Mouse (Mus musculus) heart, embryonic 13.5 days (tissue): ENCODE data around the gene Itprid1. TPM values are rescaled to one million over a fixed set of nuclear protein-coding genes. Genes with fewer than 3 reads are reported as not detected.

Experiments used
- ATAC-seq: fragments of 200-750 bp; cut with Nextera tagmentation; 2 replicates; pipeline ENCODE4 v1.8.0; 2017; ENCODE audit warnings: moderate TSS enrichment; ENCODE audit not compliant: insufficient number of reproducible peaks, low FRiP score, low TSS enrichment; ENCODE audit errors: extremely low read depth
- H3K27ac ChIP-seq: fragments of 300-500 bp; sonication (generic); replicated peaks from 2 replicates; pipeline ENCODE4 v1.5.1; 2015; ENCODE audit warnings: moderate library complexity, mild to moderate bottlenecking, inconsistent platforms
- H3K27me3 ChIP-seq: fragments of 300-500 bp; sonication (generic); replicated peaks from 2 replicates; pipeline ENCODE4 v1.6.1; 2015; ENCODE audit warnings: mild to moderate bottlenecking, inconsistent platforms
- H3K36me3 ChIP-seq: fragments of 300-500 bp; sonication (generic); 2 replicates; pipeline ENCODE4 v1.6.1; 2015; ENCODE audit warnings: mild to moderate bottlenecking, inconsistent platforms
- H3K4me1 ChIP-seq: fragments of 300-500 bp; sonication (generic); 2 replicates; pipeline ENCODE4 v1.6.1; 2015; ENCODE audit warnings: inconsistent platforms
- H3K4me2 ChIP-seq: fragments of 300-500 bp; sonication (generic); 2 replicates; pipeline ENCODE4 v1.6.1; 2015; ENCODE audit warnings: inconsistent platforms, mild to moderate bottlenecking, moderate library complexity
- H3K4me3 ChIP-seq: fragments of 300-500 bp; sonication (generic); 2 replicates; pipeline ENCODE4 v1.5.1; 2015; ENCODE audit warnings: moderate library complexity, mild to moderate bottlenecking, inconsistent platforms
- H3K9ac ChIP-seq: fragments of 300-500 bp; sonication (generic); 2 replicates; pipeline ENCODE4 v1.6.1; 2015; ENCODE audit warnings: inconsistent platforms, mild to moderate bottlenecking, moderate library complexity
- H3K9me3 ChIP-seq: fragments of 300-500 bp; sonication (generic); 2 replicates; pipeline ENCODE4 v1.6.1; 2016; ENCODE audit warnings: inconsistent platforms
- WGBS: fragments of 180-500 bp; shearing (Covaris S2); methylation state at CpG from one replicate; pipeline ENCODE4 v1.1.7; 2015; ENCODE audit warnings: mixed read lengths; 5-methylcytosine and 5-hydroxymethylcytosine counted together
- polyA plus RNA-seq: library from polyadenylated mRNA; unstranded; fragments of >200 nt; fragmentation: Nextera tagmentation; extraction: Ambion mirVana; gene quantifications from 2 replicates; pipeline ENCODE4 v1.2.1, GENCODE M21; 2015

Gene Itprid1
- not detected in 2 replicates for polyA plus RNA-seq

GRCm38 (mm10) chr6:55836650-55837320, at the start of gene Itprid1:
TSS of gene Itprid1 (plus strand) at chr6:55836895.
- no peaks in the 10 kb centered on the region for H3K9me3 ChIP-seq
- no peak within 1 kb of the TSS for H3K9ac ChIP-seq
- no peak within 1 kb of the TSS for H3K27ac ChIP-seq
- H3K4me3 ChIP-seq, result no peak within 1 kb of the TSS
- H3K4me1 ChIP-seq, result no peaks in the 10 kb centered on the region
- H3K36me3 ChIP-seq, result no peaks in the 10 kb centered on the region
- no peak within 1 kb of the TSS for H3K4me2 ChIP-seq
- no peak for ATAC-seq
- H3K27me3 ChIP-seq, result no peaks in the 10 kb centered on the region
- 68% methylated on average over 8 of the region's 8 CpGs for WGBS

- Histone ChIP-seq H3K9ac (no peak overlapping the region), H3K4me2 (no peak overlapping the region), H3K27ac (no peak overlapping the region), H3K9me3 (no peaks in the 10 kb centered on the region), H3K27me3 (no peaks in the 10 kb centered on the region), H3K36me3 (no peaks in the 10 kb centered on the region), H3K4me1 (peaks cover 16% of the 10 kb centered on the region), H3K4me3 (no peak overlapping the region)
- no peak for ATAC-seq
- 44% methylated on average over 1 of the region's 1 CpGs for WGBS
Observed at GRCm38 (mm10) chr6:55789557-55789956, 47.1 kb upstream of the Itprid1 start.

DNA sequence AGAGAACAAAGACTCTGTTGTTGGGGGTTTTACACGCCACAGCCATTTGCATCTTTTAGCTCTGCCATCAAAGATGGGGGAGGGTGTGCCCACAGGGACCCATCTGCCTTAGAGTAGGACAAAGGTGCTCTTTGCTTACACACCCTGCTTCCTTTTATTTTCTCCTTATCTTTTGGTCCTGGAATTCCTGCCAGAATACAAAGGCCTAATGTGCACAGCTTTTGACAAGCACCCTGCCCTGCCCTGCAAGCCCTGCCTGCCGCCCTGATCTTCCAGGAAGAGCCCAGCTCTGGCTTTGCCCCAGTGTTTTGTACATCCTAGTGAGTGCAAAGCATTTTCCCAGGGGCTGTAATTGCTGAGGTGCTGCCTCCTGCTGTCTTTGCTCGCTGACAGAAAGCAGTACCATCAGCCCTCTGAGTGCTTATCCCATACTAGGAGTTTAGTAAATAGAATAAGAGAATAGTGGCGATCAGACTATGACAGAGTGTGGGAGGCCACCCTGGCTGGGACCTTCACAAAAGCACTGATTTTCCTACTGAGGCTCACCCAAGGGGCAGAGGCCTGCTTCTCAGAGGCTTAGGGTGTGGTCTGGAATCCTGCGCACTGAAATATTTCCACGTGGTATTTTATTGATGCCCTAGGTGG, 44.7 kb upstream of the Itprid1 start:
- Histone ChIP-seq H3K4me3 (peak overlapping the region; percentile 13; the same call in 1 of the 2 replicates), H3K27ac (0 out of 2 replicates have a peak overlapping the region, but pooled peaks have one; percentile 2), H3K9ac (no peak overlapping the region), H3K36me3 (no peaks in the 10 kb centered on the region), H3K9me3 (no peaks in the 10 kb centered on the region), H3K4me2 (peak overlapping the region; percentile 57), H3K27me3 (no peaks in the 10 kb centered on the region), H3K4me1 (peaks cover 16% of the 10 kb centered on the region)
- WGBS, result 21% methylated on average over 6 of the region's 6 CpGs
- ATAC-seq, result no peak

DNA sequence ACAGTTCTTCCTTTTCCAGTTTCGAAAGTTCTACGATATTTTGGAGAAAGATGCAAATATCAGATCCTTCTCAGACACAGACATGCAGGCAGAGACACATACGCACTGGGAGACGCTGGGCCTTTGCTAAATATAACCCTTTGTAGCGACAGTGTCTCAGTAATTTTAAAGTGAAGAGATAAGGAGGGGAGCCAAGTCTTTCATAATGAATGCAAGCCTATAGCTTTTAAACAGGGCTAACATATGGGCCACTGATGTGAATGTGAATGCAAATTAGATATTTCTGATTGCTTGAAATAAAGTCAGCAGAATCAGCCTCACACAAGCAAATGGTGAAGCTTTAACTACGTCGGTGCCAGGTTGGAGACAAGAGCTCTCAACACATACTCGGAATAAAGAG, 44.2 kb upstream of the Itprid1 start:
- no peaks in the 10 kb centered on the region for H3K27me3 ChIP-seq
- peaks cover 16% of the 10 kb centered on the region for H3K4me1 ChIP-seq
- no peak overlapping the region for H3K27ac ChIP-seq
- H3K36me3 ChIP-seq, result no peaks in the 10 kb centered on the region
- no peak for ATAC-seq
- H3K4me3 ChIP-seq, result peak overlapping the region; percentile 13; the same call in 1 of the 2 replicates
- no peak overlapping the region for H3K9ac ChIP-seq
- no peaks in the 10 kb centered on the region for H3K9me3 ChIP-seq
- H3K4me2 ChIP-seq, result peak overlapping the region; percentile 57
- WGBS, result 33% methylated on average over 8 of the region's 8 CpGs

- ATAC-seq, result no peak
- Histone ChIP-seq H3K4me2 (no peak overlapping the region), H3K27me3 (0 out of 2 replicates have a peak, but pooled peaks cover 2% of the 10 kb centered on the region), H3K27ac (no peak overlapping the region), H3K36me3 (no peaks in the 10 kb centered on the region), H3K4me3 (no peak overlapping the region), H3K9me3 (no peaks in the 10 kb centered on the region), H3K9ac (no peak overlapping the region), H3K4me1 (no peaks in the 10 kb centered on the region)
- WGBS, result 54% methylated on average over 1 of the region's 1 CpGs
Observed at GRCm38 (mm10) chr6:55802686-55803085, 34.0 kb upstream of the Itprid1 start.

- no peak for ATAC-seq
- WGBS, result 65% methylated on average over 7 of the region's 7 CpGs
- Histone ChIP-seq H3K4me3 (no peak overlapping the region), H3K9me3 (no peaks in the 10 kb centered on the region), H3K36me3 (no peaks in the 10 kb centered on the region), H3K4me1 (no peaks in the 10 kb centered on the region), H3K27me3 (0 out of 2 replicates have a peak, but pooled peaks cover 2% of the 10 kb centered on the region), H3K27ac (no peak overlapping the region), H3K9ac (no peak overlapping the region), H3K4me2 (no peak overlapping the region)
Observed at GRCm38 (mm10) chr6:55803357-55803756, 33.3 kb upstream of the Itprid1 start.

GRCm38 (mm10) chr6:55803991-55804680, 32.6 kb upstream of the Itprid1 start:
- Histone ChIP-seq H3K4me2 (no peak overlapping the region), H3K9ac (no peak overlapping the region), H3K9me3 (no peaks in the 10 kb centered on the region), H3K4me1 (no peaks in the 10 kb centered on the region), H3K4me3 (no peak overlapping the region), H3K27me3 (0 out of 2 replicates have a peak, but pooled peaks cover 2% of the 10 kb centered on the region), H3K36me3 (no peaks in the 10 kb centered on the region), H3K27ac (no peak overlapping the region)
- no peak for ATAC-seq
- WGBS, result 23% methylated on average over 12 of the region's 12 CpGs

DNA sequence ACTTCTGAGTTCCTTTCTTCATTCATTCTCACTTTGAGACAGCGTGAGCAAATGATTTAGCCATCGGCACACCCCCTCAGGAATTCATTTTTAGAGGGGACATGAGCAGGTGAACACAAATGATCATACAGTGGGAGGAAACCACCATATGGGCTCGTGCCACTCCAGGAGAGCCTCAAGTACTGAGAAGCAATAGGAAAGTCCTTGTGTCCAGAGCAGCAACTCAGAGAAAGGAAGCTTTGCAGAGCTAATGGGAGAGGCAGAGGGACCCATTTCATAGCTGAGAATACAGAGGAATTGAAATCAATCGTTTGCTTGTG, 32.1 kb upstream of the Itprid1 start:
- Histone ChIP-seq H3K4me1 (no peaks in the 10 kb centered on the region), H3K9me3 (no peaks in the 10 kb centered on the region), H3K36me3 (no peaks in the 10 kb centered on the region), H3K4me3 (no peak overlapping the region), H3K9ac (no peak overlapping the region), H3K4me2 (no peak overlapping the region), H3K27ac (no peak overlapping the region), H3K27me3 (0 out of 2 replicates have a peak, but pooled peaks cover 2% of the 10 kb centered on the region)
- 74% methylated on average over 4 of the region's 4 CpGs for WGBS
- no peak for ATAC-seq

GRCm38 (mm10) chr6:55805291-55806137, 31.2 kb upstream of the Itprid1 start:
- Histone ChIP-seq H3K27me3 (0 out of 2 replicates have a peak, but pooled peaks cover 2% of the 10 kb centered on the region), H3K36me3 (no peaks in the 10 kb centered on the region), H3K4me2 (no peak overlapping the region), H3K4me1 (no peaks in the 10 kb centered on the region), H3K9me3 (no peaks in the 10 kb centered on the region), H3K9ac (no peak overlapping the region), H3K27ac (no peak overlapping the region), H3K4me3 (no peak overlapping the region)
- 69% methylated on average over 9 of the region's 9 CpGs for WGBS
- no peak for ATAC-seq

- 68% methylated on average over 2 of the region's 2 CpGs for WGBS
- H3K9me3 ChIP-seq, result no peaks in the 10 kb centered on the region
- no peaks in the 10 kb centered on the region for H3K4me1 ChIP-seq
Observed at GRCm38 (mm10) chr6:55806537-55806936, 30.2 kb upstream of the Itprid1 start.

GRCm38 (mm10) chr6:55808692-55809091, 28.0 kb upstream of the Itprid1 start:
- Histone ChIP-seq H3K4me3 (no peak overlapping the region), H3K9ac (no peak overlapping the region), H3K4me1 (no peaks in the 10 kb centered on the region), H3K4me2 (no peak overlapping the region), H3K27me3 (peaks cover 17% of the 10 kb centered on the region), H3K36me3 (no peaks in the 10 kb centered on the region), H3K9me3 (no peaks in the 10 kb centered on the region), H3K27ac (no peak overlapping the region)
- no peak for ATAC-seq
- WGBS, result 61% methylated on average over 3 of the region's 3 CpGs

More at GRCm38 (mm10) chr6:55806537-55806936, 30.2 kb upstream of the Itprid1 start:
- H3K4me2 ChIP-seq, result no peak overlapping the region
- ATAC-seq, result no peak
- H3K9ac ChIP-seq, result no peak overlapping the region
- H3K27ac ChIP-seq, result no peak overlapping the region
- H3K4me3 ChIP-seq, result no peak overlapping the region
- no peaks in the 10 kb centered on the region for H3K36me3 ChIP-seq
- 0 out of 2 replicates have a peak, but pooled peaks cover 7% of the 10 kb centered on the region for H3K27me3 ChIP-seq
